ENCODE assay signal across 30 mouse cellular contexts in the genomic region with DNA sequence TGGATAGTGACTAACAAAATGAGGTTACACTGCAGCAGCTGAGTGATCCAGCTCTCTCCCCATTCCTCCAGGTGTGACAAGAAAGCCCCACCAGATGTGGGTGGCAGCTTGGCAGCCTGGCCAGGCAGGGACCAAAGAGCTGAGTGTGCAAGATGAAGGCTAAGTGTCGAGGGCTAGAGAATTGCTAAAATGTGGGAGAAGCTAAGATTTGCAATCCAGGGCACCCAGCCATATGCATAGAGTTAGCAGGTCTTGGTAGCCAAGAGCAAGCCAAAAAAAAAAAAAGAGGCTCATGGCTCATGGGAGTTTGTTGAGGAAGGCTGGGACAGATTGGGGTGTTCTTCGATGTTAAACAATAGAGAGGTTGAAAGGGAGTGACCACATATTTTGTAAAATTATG.
DNase-seq lines count a peak whose midpoint lies in the region; TF ChIP-seq lines count a peak whose summit lies in the region.
"Had no signal": no experiment of that assay in that cellular context is flagged by ENCODE, and none has a peak within 500 bp of the region (broad histone marks: within the 10 kb centered on the region; RNA-seq: fewer than 3 reads in every experiment).

No protein-coding gene starts in this region.

- H3K27me3 ChIP-seq in liver, adult 2 months (ENCODE audit: control insufficient read depth, insufficient read depth, low read length): no peaks in the 10 kb centered on the region
- H3K27me3 ChIP-seq: embryonic facial prominence, embryonic 15.5 days; forebrain, embryonic 12.5 days; heart, embryonic 15.5 days; hindbrain, embryonic 12.5 days; intestine, embryonic 15.5 days; liver, embryonic 15.5 days; lung, embryonic 15.5 days; midbrain, embryonic 15.5 days; neural tube, embryonic 15.5 days had no signal

- peak; percentile 31 for DNase-seq in adrenal gland, postnatal 10 days
- DNase-seq in adrenal gland, adult 18-20 months (ENCODE audit: low spot score in 2 of 2): no peak
- DNase-seq in kidney, adult 18-20 months: peak; percentile 16
- DNase-seq in kidney, postnatal 14 days: no peak
- peak; percentile 22 for DNase-seq in liver, adult 2 months (ENCODE audit: extremely low read depth, low read depth, low spot score)
- no peak for DNase-seq in liver
- DNase-seq in ovary, postnatal 36 days (ENCODE audit: low spot score): no peak
- DNase-seq: cerebellum, adult 2 months; cerebellum, postnatal 14 days; forebrain, postnatal 0 days; gastrocnemius, postnatal 14 days; heart, postnatal 36 days; layer of hippocampus, postnatal 36 days; left cerebral cortex, postnatal 4 days; right cerebral cortex, postnatal 25 days; thymus, adult 18-20 months; thymus, postnatal 25 days had no signal

- no peak overlapping the region for H3K4me3 ChIP-seq in liver, adult 2 months (ENCODE audit: insufficient read depth, low read depth, low read length)
- H3K4me3 ChIP-seq: embryonic facial prominence, embryonic 10.5 days; embryonic facial prominence, embryonic 15.5 days; forebrain, embryonic 12.5 days; heart, embryonic 10.5 days; heart, embryonic 15.5 days; hindbrain, embryonic 12.5 days; intestine, embryonic 15.5 days; liver, embryonic 15.5 days; lung, embryonic 15.5 days; midbrain, embryonic 10.5 days; midbrain, embryonic 15.5 days; neural tube, embryonic 15.5 days had no signal

- no peaks in the 10 kb centered on the region for H3K79me2 ChIP-seq in liver, adult 2 months (ENCODE audit: control insufficient read depth, insufficient read depth, low read length)

- H3K36me3 ChIP-seq in liver, adult 2 months (ENCODE audit: control insufficient read depth, insufficient read depth, low read length): no peaks in the 10 kb centered on the region
- H3K36me3 ChIP-seq: embryonic facial prominence, embryonic 10.5 days; embryonic facial prominence, embryonic 15.5 days; forebrain, embryonic 12.5 days; heart, embryonic 10.5 days; heart, embryonic 15.5 days; hindbrain, embryonic 12.5 days; intestine, embryonic 15.5 days; liver, embryonic 15.5 days; lung, embryonic 15.5 days; midbrain, embryonic 10.5 days; midbrain, embryonic 15.5 days; neural tube, embryonic 15.5 days had no signal

- H3K27ac ChIP-seq in liver, adult 2 months (replicated peaks; ENCODE audit: insufficient read depth, low read depth, low read length): peak overlapping the region; percentile 63; the same call in 1 of the 2 replicates
- H3K27ac ChIP-seq: embryonic facial prominence, embryonic 10.5 days; embryonic facial prominence, embryonic 15.5 days; forebrain, embryonic 12.5 days; heart, embryonic 10.5 days; heart, embryonic 15.5 days; hindbrain, embryonic 12.5 days; hindbrain, postnatal 0 days; intestine, embryonic 15.5 days; lung, embryonic 15.5 days; midbrain, embryonic 10.5 days; midbrain, embryonic 15.5 days; neural tube, embryonic 15.5 days had no signal

- peak overlapping the region; percentile 46 for H3K9ac ChIP-seq in liver, adult 2 months (ENCODE audit: low read depth, low read length)
- H3K9ac ChIP-seq: embryonic facial prominence, embryonic 15.5 days; forebrain, embryonic 12.5 days; forebrain, postnatal 0 days; heart, embryonic 15.5 days; hindbrain, embryonic 12.5 days; intestine, embryonic 15.5 days; liver, embryonic 15.5 days; lung, embryonic 15.5 days; midbrain, embryonic 15.5 days; neural tube, embryonic 15.5 days had no signal

- 44% methylated on average over 2 of the region's 2 CpGs for WGBS in liver, adult 2 months

- peaks cover 10% of the 10 kb centered on the region for H3K4me1 ChIP-seq in liver, adult 2 months (ENCODE audit: control insufficient read depth, insufficient read depth, low read length)
- H3K4me1 ChIP-seq: embryonic facial prominence, embryonic 15.5 days; hindbrain, embryonic 12.5 days; intestine, embryonic 15.5 days; liver, embryonic 15.5 days; lung, embryonic 15.5 days; midbrain, embryonic 15.5 days had no signal

- no peak for TF ChIP-seq CTCF in liver, adult 2 months (IDR thresholded peaks at IDR 0.05; ENCODE audit: low read depth, low read length)

- no peak for TF ChIP-seq POLR2A in liver, adult 2 months (IDR thresholded peaks at IDR 0.05; ENCODE audit: extremely low read depth, insufficient read depth, low read length)

Comparison
In these comparisons a context has a peak if more than half of its experiments do, and no peak if none do; other contexts are left out.
1. DNase-seq: peak in adrenal gland, postnatal 10 days (single experiment), kidney, adult 18-20 months (single experiment) and liver, adult 2 months (single experiment); none in adrenal gland, adult 18-20 months (0 of 2), kidney, postnatal 14 days (single experiment), liver (single experiment) and ovary, postnatal 36 days (single experiment).